Mouse (Mus musculus): ENCODE measurements around the gene Glb1. TPM values are rescaled to one million over a fixed set of nuclear protein-coding genes. Genes with fewer than 3 reads are reported as not detected.
A peak's percentile ranks its signal among the peaks of the same experiment; 100 is the strongest.

Gene Glb1
- total RNA-seq, 1 experiment from 2014 or later: 7.9 TPM

DNA sequence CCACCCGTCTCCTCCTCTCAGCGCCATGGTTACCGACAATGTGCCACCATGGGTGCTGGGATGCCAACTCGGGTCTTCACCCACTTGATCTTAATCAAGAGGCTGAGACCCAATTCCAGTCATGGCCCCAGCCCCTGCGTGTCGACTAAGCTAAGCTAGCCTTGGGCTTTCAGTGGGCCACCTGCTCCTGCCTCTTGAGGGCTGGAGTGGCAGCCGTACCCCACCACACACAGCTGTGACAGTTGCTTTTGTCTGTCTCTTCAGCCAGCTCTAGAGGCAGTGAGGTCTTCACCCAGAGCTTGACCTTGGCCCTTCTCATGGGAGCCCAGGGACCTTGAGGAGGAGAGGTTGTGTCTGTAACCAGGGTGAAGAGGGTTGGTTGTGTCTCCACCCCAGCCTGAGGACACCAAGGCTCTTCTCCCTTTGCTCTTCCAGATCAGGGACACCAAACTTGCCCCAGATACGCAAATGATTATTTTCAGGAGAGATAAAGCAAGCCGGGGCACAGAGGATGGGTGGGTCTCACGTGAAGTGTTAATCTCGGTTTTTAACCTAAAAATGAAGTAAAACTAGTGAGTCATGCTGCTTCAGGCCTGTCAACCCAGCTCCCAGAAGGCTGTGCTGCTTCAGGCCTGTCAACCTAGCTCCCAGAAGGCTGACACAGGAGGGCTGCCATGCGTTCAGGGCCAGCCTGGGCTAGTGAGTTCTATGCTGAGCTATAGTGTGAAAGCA is 27.4 kb downstream of the Glb1 start:
- ATAC-seq (ENCODE audit: extremely low read depth, insufficient number of reproducible peaks, low FRiP score, poor library complexity, severe bottlenecking): no peak

DNA sequence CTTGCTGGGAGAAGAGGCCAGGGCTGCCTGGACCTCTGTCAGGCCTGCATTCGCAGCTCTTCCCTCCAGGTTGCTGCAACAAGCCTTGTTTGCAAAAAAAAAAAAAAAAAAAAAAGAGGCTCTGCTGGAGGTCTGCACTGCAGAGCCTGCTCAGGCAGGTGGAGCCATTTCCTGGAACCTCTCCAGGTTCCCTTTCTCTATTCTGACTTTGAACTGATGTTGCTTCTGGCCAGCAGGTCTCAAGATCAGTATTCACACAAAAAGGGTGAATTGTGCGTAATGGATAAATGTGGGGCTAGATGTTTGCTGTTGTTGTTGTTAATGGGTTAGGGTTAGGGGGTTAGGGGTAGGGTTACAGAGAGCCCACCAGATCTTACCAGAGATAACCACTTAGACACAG is 34.8 kb downstream of the Glb1 start:
- ATAC-seq (ENCODE audit: extremely low read depth, insufficient number of reproducible peaks, low FRiP score, poor library complexity, severe bottlenecking): no peak

DNA sequence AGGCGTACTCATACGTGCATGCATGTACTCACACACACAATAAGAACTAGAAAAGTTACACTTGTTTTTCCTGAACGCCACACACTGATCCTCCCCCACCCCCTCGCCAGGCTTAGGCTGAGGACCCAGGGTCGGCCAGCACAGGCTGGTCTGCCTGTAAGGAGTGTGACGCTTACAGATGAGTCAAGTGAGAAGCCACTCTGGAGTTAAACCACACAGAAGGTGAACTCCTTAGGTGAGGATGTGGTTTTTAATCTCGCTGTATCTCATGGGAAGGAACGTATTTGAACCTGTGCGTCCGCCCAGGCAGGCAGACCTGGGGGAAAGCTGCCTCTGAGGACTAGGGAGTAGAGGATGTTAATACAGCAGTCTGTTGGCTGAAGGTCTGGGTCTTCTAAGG is 39.7 kb downstream of the Glb1 start:
- 0 out of 2 replicates have a peak, but pooled peaks have one; percentile 16 for ATAC-seq (ENCODE audit: extremely low read depth, insufficient number of reproducible peaks, low FRiP score, poor library complexity, severe bottlenecking)

DNA sequence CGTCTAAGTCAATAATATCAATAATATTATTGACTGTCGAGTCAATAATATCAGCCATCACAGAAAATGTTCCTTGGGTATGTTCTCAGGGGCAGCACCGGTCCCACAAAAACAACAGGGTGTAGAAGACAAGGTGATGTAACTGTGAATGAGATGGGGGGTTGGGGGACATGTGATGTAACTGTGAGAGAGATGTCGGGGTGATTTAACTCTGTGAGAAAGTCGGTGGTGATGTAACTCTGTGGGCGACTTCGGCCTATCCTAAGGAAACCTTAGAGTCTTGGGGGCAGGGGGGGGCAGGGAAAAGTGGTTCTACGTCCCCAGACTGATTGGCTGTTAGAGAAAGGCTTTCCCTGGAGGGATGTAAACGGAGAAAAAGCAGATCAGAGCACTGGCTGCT is 41.3 kb downstream of the Glb1 start:
- no peak for ATAC-seq (ENCODE audit: extremely low read depth, insufficient number of reproducible peaks, low FRiP score, poor library complexity, severe bottlenecking)

DNA sequence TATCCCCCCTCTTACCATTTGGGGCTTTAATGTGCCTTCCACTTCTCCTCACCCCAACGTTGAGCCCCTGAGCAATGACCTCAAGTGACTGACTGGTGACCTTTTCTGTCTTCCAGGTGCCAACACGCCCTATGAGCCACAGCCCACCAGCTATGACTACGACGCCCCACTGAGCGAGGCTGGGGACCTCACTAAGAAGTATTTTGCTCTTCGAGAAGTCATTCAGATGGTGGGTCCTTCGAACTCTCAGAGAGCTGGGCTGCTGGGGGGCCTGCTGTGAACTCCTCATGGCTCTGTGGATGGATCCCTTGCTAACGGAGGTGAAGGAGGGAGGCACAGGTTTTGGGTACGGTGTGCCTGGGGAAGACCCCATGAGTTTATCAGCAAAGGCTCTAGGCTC is 42.0 kb downstream of the Glb1 start:
- ATAC-seq (ENCODE audit: extremely low read depth, insufficient number of reproducible peaks, low FRiP score, poor library complexity, severe bottlenecking): no peak

DNA sequence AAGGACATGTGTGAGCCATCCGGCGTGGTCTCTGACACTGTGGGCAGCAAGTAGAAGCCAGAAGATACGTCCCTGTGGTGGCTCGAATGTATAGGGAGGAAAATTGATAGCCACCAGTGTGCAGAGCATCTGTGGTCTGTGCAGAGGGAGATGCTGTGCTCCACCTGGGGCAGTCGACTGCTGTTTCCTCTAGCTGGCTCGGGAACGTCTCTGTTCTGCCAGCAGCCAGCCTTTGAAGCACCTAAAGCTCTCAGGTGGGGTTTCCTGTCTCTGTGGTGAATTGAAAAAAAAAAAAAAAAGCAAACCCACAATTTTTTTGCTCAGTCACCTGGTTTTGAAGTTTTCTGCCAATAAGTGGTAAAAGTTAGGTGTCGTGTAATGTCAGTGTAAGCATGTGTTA is 42.5 kb downstream of the Glb1 start:
- no peak; the same call in 1 of the 2 replicates for ATAC-seq (ENCODE audit: extremely low read depth, insufficient number of reproducible peaks, low FRiP score, poor library complexity, severe bottlenecking)

DNA sequence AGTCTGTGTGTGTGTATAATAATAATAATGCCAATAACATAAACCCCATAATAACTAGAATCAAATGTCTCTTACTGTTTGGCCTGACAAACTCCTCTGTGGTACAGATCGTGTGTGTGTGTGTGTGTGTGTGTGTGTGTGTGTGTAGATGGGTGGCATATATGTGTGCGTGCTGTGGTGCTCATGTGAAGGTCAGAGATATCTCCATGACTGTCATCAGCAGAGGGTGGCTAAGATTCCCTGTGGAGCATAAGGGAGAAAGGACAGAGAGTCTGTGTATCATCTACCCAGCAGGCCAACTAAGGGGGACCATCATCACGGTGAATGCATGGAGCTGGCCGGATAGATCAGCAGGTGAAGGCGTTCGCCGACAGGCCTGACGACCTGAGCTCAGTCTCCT is 46.0 kb downstream of the Glb1 start:
- ATAC-seq (ENCODE audit: extremely low read depth, insufficient number of reproducible peaks, low FRiP score, poor library complexity, severe bottlenecking): no peak

DNA sequence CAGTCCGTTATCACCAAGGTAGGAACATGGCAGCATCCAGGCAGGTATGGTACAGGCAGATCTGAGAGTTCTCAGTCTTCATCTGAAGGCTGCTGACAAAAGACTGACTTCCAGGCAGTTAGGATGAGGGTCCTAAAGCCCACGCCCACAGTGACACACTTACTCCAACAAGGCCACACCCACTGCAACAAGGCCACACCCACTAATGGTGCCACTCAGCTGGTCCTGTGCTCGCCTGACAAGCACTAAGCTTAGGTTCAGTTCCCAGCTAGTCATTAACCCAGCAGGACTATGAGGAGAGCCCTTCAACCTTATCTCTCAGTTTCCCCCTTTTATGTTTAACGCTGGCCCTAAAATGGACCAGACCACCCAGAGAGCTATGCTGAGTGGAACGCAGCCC is 47.8 kb downstream of the Glb1 start:
- no peak for ATAC-seq (ENCODE audit: extremely low read depth, insufficient number of reproducible peaks, low FRiP score, poor library complexity, severe bottlenecking)

DNA sequence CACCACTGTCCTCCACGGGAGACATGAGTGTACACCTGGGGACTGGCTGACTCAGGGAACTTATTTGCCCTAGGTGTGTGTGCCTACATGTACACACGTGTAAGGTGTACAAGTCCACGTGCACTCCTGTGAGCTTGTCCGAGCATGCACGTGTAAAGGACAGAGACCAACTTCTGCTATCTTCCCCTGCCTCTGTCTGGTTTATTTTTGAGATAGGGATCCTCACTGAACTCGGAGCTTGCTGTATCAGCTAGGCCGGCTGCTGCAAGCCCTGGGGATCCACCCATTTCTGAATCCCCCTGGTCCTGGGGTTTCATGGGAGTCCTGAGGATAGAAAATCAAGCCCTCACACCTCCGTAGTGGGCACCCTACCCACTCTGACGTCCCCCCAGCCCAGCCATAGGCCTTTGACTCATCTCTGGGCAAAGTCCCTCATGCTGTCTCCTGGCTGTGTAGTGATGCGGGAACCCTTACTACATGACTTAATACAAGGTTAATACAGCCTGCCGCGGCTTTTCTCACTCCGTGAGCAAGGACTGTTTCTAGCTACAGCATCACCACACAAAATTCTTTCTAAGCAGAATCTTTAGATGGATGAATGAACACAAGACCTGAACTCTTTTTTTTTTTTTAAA is 48.4 kb downstream of the Glb1 start:
- ATAC-seq (ENCODE audit: extremely low read depth, insufficient number of reproducible peaks, low FRiP score, poor library complexity, severe bottlenecking): no peak

DNA sequence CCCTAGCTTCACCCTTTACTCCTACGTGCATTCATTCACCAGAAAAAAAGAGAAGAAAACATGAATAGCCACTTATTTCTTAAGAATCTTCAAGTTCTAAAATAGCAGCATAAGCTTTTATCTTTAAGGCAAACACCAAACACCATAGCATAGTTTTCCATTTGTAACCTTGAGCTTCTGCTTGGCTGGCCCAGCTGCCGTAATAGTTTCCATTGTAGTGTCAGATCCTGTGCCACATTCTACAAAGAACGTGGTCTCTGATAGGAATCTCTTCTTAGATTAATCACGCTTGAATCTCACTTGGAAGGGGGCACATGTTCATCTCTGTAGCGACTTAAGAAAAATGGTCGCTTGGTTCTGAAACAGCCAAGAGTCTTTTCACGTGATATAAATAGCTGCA is 50.7 kb downstream of the Glb1 start:
- ATAC-seq (ENCODE audit: extremely low read depth, insufficient number of reproducible peaks, low FRiP score, poor library complexity, severe bottlenecking): no peak

DNA sequence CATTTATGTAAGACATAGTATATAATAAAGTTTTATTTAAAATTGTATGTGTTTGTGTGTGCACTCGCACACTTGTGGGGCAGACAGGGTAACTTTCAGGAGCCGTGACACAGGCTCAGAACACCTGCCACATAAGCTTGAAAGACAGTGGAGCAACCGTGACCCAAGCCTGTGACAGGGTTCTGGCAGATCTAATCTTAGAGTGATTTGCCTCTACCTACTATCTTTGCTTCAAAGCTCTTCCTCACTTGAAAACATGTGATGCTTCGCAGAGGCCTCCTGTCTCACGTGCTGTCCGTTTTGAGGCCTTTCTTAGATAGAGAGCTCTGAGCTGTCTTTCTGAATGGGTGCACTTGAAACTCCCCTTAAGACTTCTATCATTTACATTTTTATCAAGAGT is 51.5 kb downstream of the Glb1 start:
- no peak for ATAC-seq (ENCODE audit: extremely low read depth, insufficient number of reproducible peaks, low FRiP score, poor library complexity, severe bottlenecking)

DNA sequence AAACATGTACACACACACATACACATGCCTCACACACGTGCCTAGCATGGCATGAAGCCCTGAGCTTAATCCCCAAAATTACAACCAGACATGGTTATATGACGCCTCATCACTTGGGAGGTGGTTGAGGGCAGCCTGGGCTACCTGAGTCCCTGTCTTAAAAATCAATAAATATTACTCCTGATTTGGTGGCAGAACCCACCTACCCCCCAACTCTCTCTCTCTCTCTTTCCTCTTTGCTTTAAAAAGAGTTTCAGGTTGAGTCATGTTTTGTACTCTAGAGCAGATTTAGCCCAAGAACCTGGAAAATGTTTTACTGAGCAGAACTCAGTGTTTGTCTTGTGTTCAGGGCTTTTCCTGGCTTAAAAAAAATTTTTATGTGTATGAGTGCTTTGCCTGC is 54.5 kb downstream of the Glb1 start:
- no peak for ATAC-seq (ENCODE audit: extremely low read depth, insufficient number of reproducible peaks, low FRiP score, poor library complexity, severe bottlenecking)

DNA sequence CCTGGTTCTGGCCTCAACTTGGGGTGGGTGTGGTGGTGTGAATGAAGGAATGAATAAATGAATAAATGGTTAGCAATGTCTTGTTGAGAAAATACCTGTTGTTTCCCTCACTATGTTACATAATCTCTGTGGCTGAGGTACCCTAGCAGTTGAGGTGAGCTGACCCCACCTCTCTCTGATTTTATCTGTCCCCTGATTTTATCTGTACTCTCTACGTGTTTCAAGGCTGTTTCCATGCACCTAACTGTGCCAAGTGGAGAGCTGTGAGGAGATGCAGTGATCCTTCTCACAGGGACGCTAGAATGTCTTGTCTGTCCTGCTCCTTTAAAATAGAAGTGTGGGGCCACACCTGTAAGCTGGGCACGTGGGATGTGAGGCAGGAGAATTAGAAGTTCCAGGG is 57.6 kb downstream of the Glb1 start:
- no peak for ATAC-seq (ENCODE audit: extremely low read depth, insufficient number of reproducible peaks, low FRiP score, poor library complexity, severe bottlenecking)

DNA sequence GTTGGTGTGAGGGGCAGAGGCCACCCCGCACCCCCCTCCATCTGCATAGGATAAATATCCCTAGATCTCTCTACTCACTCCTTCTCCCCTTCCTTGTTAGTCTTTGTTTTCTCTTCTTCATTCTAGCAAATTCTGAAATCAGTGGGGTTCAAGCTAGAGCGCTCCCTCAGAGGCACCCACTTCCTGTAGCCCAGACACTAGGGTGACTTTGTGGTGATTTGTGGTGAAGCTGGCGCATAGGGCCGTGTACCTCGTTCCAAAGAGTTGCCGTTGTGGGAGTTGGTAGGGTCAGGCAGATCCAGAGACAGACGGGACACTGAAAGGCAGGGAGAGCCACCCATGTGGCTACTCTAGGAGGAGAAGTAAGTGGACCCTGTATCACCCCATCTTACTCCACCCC is 61.7 kb downstream of the Glb1 start:
- ATAC-seq (ENCODE audit: extremely low read depth, insufficient number of reproducible peaks, low FRiP score, poor library complexity, severe bottlenecking): no peak

DNA sequence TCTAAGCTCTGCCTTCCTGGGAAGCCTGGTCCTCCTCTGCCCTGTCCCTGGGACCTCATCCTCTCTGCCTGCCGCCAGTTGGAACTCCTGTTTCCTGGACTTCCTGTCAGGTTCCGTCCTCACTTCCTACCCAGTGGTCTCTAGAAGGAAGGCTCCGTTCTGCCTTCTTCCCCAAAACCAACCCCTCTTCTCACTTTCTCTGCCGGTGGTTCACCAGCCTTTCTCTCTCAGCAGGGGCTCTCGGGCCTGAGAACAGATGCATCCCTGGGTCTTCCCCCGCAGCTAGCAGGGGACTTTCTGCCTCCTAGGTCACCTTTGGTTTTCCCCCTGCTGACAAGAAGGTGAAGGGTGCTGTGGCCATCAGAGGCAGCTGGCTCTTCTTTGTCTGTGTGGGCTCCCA is 64.6 kb downstream of the Glb1 start:
- no peak for ATAC-seq (ENCODE audit: extremely low read depth, insufficient number of reproducible peaks, low FRiP score, poor library complexity, severe bottlenecking)

DNA sequence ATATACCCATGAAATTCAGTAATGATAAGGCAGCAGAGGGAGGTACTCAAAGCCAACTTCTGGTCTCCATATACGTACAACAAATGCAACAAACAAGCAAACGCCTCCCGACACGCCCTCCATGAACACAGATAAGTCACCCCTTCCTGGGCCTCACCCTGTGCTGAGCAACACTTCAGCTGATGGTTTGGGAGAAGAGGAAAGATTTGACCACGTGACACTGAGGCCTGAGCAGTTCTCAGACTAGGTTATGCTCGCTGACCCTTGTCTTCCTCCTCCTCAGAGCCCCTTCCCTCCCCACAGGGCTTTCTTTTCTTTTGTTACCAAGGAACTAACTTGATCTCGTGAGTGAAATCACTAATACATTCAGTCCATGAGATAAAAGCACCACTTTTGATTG is 66.0 kb downstream of the Glb1 start:
- ATAC-seq (ENCODE audit: extremely low read depth, insufficient number of reproducible peaks, low FRiP score, poor library complexity, severe bottlenecking): no peak

DNA sequence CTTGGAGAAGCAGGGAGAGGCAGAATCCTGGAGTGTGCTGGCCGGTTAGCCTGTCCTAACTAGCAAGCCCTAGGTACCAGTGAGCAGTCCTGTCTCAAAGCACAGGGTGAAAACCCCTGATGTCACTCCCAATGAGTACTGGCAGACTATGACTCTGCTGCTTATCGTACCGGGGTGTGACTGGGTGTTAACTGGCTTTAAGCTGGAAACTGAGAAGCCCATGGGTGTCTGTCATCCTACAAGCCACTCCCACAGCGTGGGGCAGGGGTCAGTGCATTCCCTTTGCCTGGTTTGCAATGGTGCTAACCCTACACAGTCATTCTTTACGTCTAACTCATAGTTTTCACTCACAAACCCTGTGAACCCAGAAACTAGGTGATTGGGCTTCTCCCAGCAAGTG is 67.3 kb downstream of the Glb1 start:
- ATAC-seq (ENCODE audit: extremely low read depth, insufficient number of reproducible peaks, low FRiP score, poor library complexity, severe bottlenecking): no peak

DNA sequence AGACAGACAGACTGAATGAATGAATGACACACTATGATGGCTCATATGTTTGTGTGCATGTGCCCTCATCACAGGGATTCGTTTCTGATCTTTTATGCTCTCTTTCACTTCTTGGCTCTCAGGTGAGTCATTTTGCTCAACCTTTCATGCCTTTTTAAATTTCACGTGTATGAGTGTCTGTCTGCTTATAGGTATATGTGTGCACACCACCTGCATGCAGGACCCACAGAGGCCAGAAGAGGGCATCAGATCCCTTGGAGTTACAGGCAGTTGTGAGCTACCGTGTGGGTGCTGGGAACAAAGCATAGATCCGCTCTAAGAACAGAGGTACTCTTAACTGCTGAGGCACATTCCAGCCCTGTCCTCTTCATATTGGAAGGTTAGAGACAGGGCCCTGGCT is 67.8 kb downstream of the Glb1 start:
- ATAC-seq (ENCODE audit: extremely low read depth, insufficient number of reproducible peaks, low FRiP score, poor library complexity, severe bottlenecking): no peak

DNA sequence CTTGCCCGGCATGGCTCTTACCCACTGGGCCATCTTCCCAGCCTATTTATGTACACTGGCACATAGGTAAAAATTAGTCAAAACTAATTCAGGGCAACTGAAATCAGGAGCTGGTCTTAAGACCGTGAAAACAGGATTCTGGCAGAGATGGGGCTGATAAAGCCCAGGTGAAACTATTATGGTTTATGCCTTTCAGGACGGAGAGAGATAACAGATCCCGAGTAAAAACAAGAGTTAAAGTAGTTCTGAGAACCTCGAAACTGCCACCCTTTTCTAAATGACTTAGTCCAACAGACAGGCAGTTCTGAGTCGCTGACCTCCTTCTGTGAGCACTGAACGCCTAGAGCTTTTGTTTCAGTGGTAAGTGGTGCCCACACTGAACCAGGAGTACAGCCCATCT is 71.0 kb downstream of the Glb1 start:
- no peak for ATAC-seq (ENCODE audit: extremely low read depth, insufficient number of reproducible peaks, low FRiP score, poor library complexity, severe bottlenecking)

DNA sequence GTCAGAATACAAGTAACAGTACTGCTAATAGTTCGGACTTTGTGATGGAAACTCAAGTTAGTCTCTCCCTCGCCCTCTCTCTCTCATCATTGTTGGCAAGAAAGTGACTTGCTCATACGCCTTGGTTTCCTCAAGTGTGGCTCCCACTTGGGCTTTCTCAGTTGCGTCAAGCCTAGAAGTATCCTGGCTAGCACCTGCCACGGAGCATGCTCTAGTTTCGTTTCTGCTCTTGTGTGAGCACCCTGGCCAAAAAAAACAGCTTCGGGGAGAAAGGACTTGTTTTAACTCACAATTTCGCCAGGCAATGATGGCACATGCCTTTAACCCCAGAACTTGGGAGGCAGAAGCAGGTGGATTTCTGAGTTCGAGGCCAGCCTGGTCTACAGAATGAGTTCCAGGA is 76.1 kb downstream of the Glb1 start:
- no peak for ATAC-seq (ENCODE audit: extremely low read depth, insufficient number of reproducible peaks, low FRiP score, poor library complexity, severe bottlenecking)

DNA sequence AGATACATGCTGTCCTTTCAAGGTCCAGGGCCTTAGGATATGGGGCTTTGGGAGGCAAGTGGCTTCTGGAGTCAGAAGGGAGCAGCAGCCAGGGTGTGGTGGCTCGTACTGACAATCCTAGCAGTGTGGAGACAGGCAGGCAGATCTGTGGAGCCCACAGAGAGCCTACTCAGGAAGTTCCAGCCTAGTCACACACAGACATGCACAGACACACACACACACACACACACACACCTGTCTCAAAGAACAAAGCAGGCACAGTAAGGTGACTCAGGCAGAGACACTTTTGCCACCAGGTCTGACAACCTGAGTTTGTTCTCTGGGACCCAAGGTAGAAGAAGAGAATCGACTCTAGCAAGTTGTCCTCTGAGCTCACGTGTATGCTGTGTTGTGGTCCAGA is 80.1 kb downstream of the Glb1 start:
- ATAC-seq (ENCODE audit: extremely low read depth, insufficient number of reproducible peaks, low FRiP score, poor library complexity, severe bottlenecking): no peak
